Mouse (Mus musculus) limb, embryonic 14.5 days (tissue): ENCODE measurements at regions not wholly inside any gene's neighbourhood (a gene's known extent, or its start where the extent isn't known, plus 50 kb on each side); places are given as distances from the start of the nearest gene placed in this dataset.
"Not testable (repeated sequence)": the region's sequence is repeated elsewhere in the genome, so short reads cannot be mapped to it uniquely, and the experiment has no call there.

Source experiments
- ATAC-seq: fragments of 200-750 bp; cut with Nextera tagmentation; 2 replicates; pipeline ENCODE4 v1.8.0; 2017; ENCODE audit warnings: low read depth, moderate number of reproducible peaks, moderate TSS enrichment; ENCODE audit not compliant: low FRiP score
- DNase-seq: peaks from one replicate; pipeline ENCODE4 v3.0.0-alpha.2; 2015; ENCODE audit warnings: low spot score
- H3K27ac ChIP-seq: fragments of 300-500 bp; sonication (generic); replicated peaks from 2 replicates; pipeline ENCODE4 v1.5.1; 2014; ENCODE audit warnings: low read depth, mild to moderate bottlenecking, low read length, moderate library complexity, mixed read lengths
- H3K27me3 ChIP-seq: fragments of 300-500 bp; sonication (generic); 2 replicates; pipeline ENCODE4 v1.6.1; 2014; ENCODE audit warnings: low read length, mixed read lengths; ENCODE audit not compliant: control insufficient read depth, insufficient read depth
- H3K36me3 ChIP-seq: fragments of 300-500 bp; sonication (generic); 2 replicates; pipeline ENCODE4 v1.6.1; 2014; ENCODE audit warnings: mild to moderate bottlenecking, low read length, moderate library complexity, mixed read lengths; ENCODE audit not compliant: control insufficient read depth, insufficient read depth
- H3K4me1 ChIP-seq: fragments of 300-500 bp; sonication (generic); 2 replicates; pipeline ENCODE4 v1.6.1; 2014; ENCODE audit warnings: antibody characterized with exemption, low read length, mixed read lengths; ENCODE audit not compliant: control insufficient read depth, insufficient read depth
- H3K4me2 ChIP-seq: fragments of 300-500 bp; sonication (generic); replicated peaks from 2 replicates; pipeline ENCODE4 v1.6.1; 2014; ENCODE audit warnings: low read depth, mild to moderate bottlenecking, low read length, moderate library complexity; ENCODE audit not compliant: severe bottlenecking
- H3K4me3 ChIP-seq: fragments of 300-500 bp; sonication (generic); replicated peaks from 2 replicates; pipeline ENCODE4 v1.5.1; 2014; ENCODE audit warnings: low read length
- H3K9ac ChIP-seq: fragments of 300-500 bp; sonication (generic); 2 replicates; pipeline ENCODE4 v1.6.1; 2014; ENCODE audit warnings: mild to moderate bottlenecking, low read depth, low read length, moderate library complexity; ENCODE audit not compliant: severe bottlenecking
- H3K9me3 ChIP-seq: fragments of 300-500 bp; sonication (generic); 2 replicates; pipeline ENCODE4 v1.6.1; 2016; ENCODE audit warnings: low read length; ENCODE audit not compliant: control insufficient read depth
- POLR2A ChIP-seq: fragments of 200-500 bp; IDR thresholded peaks from 2 replicates; pipeline ENCODE4 v1.8.0; 2012; ENCODE audit warnings: inconsistent platforms, mild to moderate bottlenecking, moderate library complexity, borderline replicate concordance; ENCODE audit not compliant: insufficient read depth, insufficient read length; ENCODE audit errors: extremely low read depth
- WGBS: fragments of 180-500 bp; shearing (Covaris S2); extraction: QIAGEN DNeasy Blood & Tissue Kit; methylation state at CpG from one replicate; pipeline ENCODE4 v1.1.7; 2014; 5-methylcytosine and 5-hydroxymethylcytosine counted together

- DNase-seq (no peak), ATAC-seq (no peak)
- Histone ChIP-seq H3K27ac (no peak overlapping the region), H3K27me3 (no peaks in the 10 kb centered on the region), H3K9me3 (no peaks in the 10 kb centered on the region), H3K9ac (no peak overlapping the region), H3K36me3 (no peaks in the 10 kb centered on the region), H3K4me1 (0 out of 2 replicates have a peak, but pooled peaks cover 2% of the 10 kb centered on the region), H3K4me2 (no peak overlapping the region), H3K4me3 (no peak overlapping the region)
- WGBS = 63% methylated on average over 4 of the region's 4 CpGs
- no peak for TF ChIP-seq POLR2A
These were observed 88.4 kb upstream of the Sh3gl3 start for GRCm38 (mm10) chr7:82085205-82085604.

GRCm38 (mm10) chr7:82098136-82098535 is 75.5 kb upstream of the Sh3gl3 start:
- 72% methylated on average over 6 of the region's 6 CpGs for WGBS
- Histone ChIP-seq H3K9ac (no peak overlapping the region), H3K27me3 (no peaks in the 10 kb centered on the region), H3K27ac (no peak overlapping the region), H3K9me3 (no peaks in the 10 kb centered on the region), H3K4me2 (no peak overlapping the region), H3K4me1 (no peaks in the 10 kb centered on the region), H3K36me3 (no peaks in the 10 kb centered on the region), H3K4me3 (no peak overlapping the region)
- no peak for TF ChIP-seq POLR2A
- ATAC-seq (no peak), DNase-seq (no peak)

GRCm38 (mm10) chr7:82101314-82101713 is 72.3 kb upstream of the Sh3gl3 start:
- TF ChIP-seq POLR2A = no peak
- H3K9me3 ChIP-seq = no peaks in the 10 kb centered on the region
- peaks cover 3% of the 10 kb centered on the region; the same call in 1 of the 2 replicates for H3K4me1 ChIP-seq
- DNase-seq (no peak), ATAC-seq (no peak)
- H3K27me3 ChIP-seq = no peaks in the 10 kb centered on the region
- no peak overlapping the region for H3K9ac ChIP-seq
- no peak overlapping the region for H3K27ac ChIP-seq
- no peak overlapping the region for H3K4me3 ChIP-seq
- no peaks in the 10 kb centered on the region for H3K36me3 ChIP-seq
- H3K4me2 ChIP-seq = no peak overlapping the region
- WGBS = 94% methylated on average over 2 of the region's 2 CpGs

- DNase-seq = no peak
- WGBS = 87% methylated on average over 5 of the region's 5 CpGs
These were observed 68.0 kb upstream of the Sh3gl3 start for GRCm38 (mm10) chr7:82105631-82106030.

GRCm38 (mm10) chr7:82109141-82109540 is 64.5 kb upstream of the Sh3gl3 start:
- not testable (repeated sequence) for H3K36me3 ChIP-seq, DNase-seq, H3K4me2 ChIP-seq, H3K9ac ChIP-seq, H3K27ac ChIP-seq, ATAC-seq, H3K4me3 ChIP-seq, H3K27me3 ChIP-seq, H3K9me3 ChIP-seq
- H3K4me1 ChIP-seq = peaks cover 11% of the 10 kb centered on the region; the same call in 1 of the 2 replicates

More at GRCm38 (mm10) chr7:82105631-82106030, 68.0 kb upstream of the Sh3gl3 start:
- Histone ChIP-seq H3K4me2 (no peak overlapping the region), H3K4me1 (peaks cover 12% of the 10 kb centered on the region; the same call in 1 of the 2 replicates), H3K27me3 (no peaks in the 10 kb centered on the region), H3K9ac (no peak overlapping the region), H3K9me3 (no peaks in the 10 kb centered on the region), H3K4me3 (no peak overlapping the region), H3K36me3 (no peaks in the 10 kb centered on the region), H3K27ac (no peak overlapping the region)
- TF ChIP-seq POLR2A = no peak
- ATAC-seq = no peak

- WGBS = 13% methylated on average over 5 of the region's 5 CpGs
- Histone ChIP-seq H3K4me1 (peaks cover 12% of the 10 kb centered on the region), H3K4me2 (no peak overlapping the region), H3K27me3 (no peaks in the 10 kb centered on the region), H3K9me3 (no peaks in the 10 kb centered on the region), H3K36me3 (no peaks in the 10 kb centered on the region), H3K27ac (no peak overlapping the region), H3K4me3 (no peak overlapping the region), H3K9ac (no peak overlapping the region)
- TF ChIP-seq POLR2A = no peak
- ATAC-seq (peak; percentile 72; the same call in 1 of the 2 replicates), DNase-seq (peak; percentile 54)
These were observed 64.1 kb upstream of the Sh3gl3 start for GRCm38 (mm10) chr7:82109550-82109949.
